Mouse (Mus musculus): Measurements from ENCODE around the gene S100a5. TPM values are rescaled to one million over a fixed set of nuclear protein-coding genes. Genes with fewer than 3 reads are reported as not detected.

S100a5 gene
- polyA plus RNA-seq, 1 experiment from 2014 or later: not detected

DNA sequence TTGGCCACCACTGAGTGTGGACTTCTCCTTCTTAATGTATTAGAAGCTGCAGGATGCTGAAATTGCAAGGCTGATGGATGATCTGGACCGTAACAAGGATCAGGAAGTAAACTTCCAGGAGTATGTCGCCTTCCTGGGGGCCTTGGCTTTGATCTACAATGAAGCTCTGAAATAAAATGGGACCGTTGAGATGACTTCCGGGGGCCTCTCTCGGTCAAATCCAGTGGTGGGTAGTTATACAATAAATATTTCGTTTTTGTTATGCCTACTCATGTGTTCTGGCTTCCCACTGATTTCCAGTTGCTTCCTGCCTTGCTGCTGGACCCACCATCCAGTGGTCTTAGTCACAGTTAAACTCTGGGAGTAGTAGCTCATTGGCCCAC is 5.8 kb downstream of the S100a5 start:
- no peak overlapping the region for H3K27ac ChIP-seq
- 0 out of 2 replicates have a peak, but pooled peaks cover 9% of the 10 kb centered on the region for H3K4me1 ChIP-seq
- no peaks in the 10 kb centered on the region for H3K36me3 ChIP-seq
- H3K9ac ChIP-seq: no peak overlapping the region
- ATAC-seq (ENCODE audit: low FRiP score, low read depth): no peak
- H3K4me3 ChIP-seq: no peak overlapping the region
- peaks cover 8% of the 10 kb centered on the region; the same call in 1 of the 2 replicates for H3K27me3 ChIP-seq (replicated peaks)
- H3K4me2 ChIP-seq (replicated peaks): no peak overlapping the region
- H3K9me3 ChIP-seq: no peaks in the 10 kb centered on the region
- 82% methylated on average over 6 of the region's 6 CpGs for WGBS

- H3K27ac ChIP-seq: no peak overlapping the region
- H3K9ac ChIP-seq: no peak overlapping the region
- H3K27me3 ChIP-seq (replicated peaks): peaks cover 8% of the 10 kb centered on the region; the same call in 1 of the 2 replicates
- 84% methylated on average over 11 of the region's 11 CpGs for WGBS
- H3K4me2 ChIP-seq (replicated peaks): no peak overlapping the region
- ATAC-seq (ENCODE audit: low FRiP score, low read depth): no peak
- H3K9me3 ChIP-seq: no peaks in the 10 kb centered on the region
- H3K4me1 ChIP-seq: 0 out of 2 replicates have a peak, but pooled peaks cover 9% of the 10 kb centered on the region
- H3K36me3 ChIP-seq: no peaks in the 10 kb centered on the region
- no peak overlapping the region for H3K4me3 ChIP-seq
Observed at GRCm38 (mm10) chr3:90614611-90615251, 6.4 kb downstream of the S100a5 start.

DNA sequence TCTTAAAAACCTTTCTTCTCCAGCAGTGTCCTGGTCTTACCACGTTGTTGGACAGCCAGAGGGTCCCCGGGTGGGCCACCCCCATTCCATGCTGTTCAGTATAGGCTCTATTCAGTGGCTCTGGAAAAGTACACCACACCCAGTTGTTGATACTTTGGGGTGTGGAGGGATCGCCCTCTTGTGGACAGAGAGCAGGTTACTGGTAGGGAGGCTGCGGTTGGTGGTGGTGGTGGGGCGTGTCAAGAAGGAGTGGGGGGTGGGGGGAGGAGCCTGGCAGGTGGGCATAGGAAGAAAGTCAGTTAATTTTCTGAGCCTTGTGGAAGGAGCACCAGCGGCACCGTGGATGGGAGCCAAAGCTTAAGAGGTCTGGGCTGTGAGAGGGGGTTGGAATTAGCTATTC is 7.1 kb downstream of the S100a5 start:
- no peak overlapping the region for H3K27ac ChIP-seq
- no peaks in the 10 kb centered on the region for H3K36me3 ChIP-seq
- ATAC-seq (ENCODE audit: low FRiP score, low read depth): no peak
- peaks cover 8% of the 10 kb centered on the region; the same call in 1 of the 2 replicates for H3K27me3 ChIP-seq (replicated peaks)
- 11% methylated on average over 7 of the region's 7 CpGs for WGBS
- no peaks in the 10 kb centered on the region for H3K9me3 ChIP-seq
- H3K4me2 ChIP-seq (replicated peaks): no peak overlapping the region
- H3K4me1 ChIP-seq: 0 out of 2 replicates have a peak, but pooled peaks cover 9% of the 10 kb centered on the region
- no peak overlapping the region for H3K4me3 ChIP-seq
- no peak overlapping the region for H3K9ac ChIP-seq

GRCm38 (mm10) chr3:90615911-90616310 is 7.6 kb downstream of the S100a5 start:
- Histone ChIP-seq H3K36me3 (no peaks in the 10 kb centered on the region), H3K27ac (no peak overlapping the region), H3K9ac (no peak overlapping the region), H3K9me3 (no peaks in the 10 kb centered on the region), H3K4me1 (0 out of 2 replicates have a peak, but pooled peaks cover 9% of the 10 kb centered on the region), H3K4me3 (no peak overlapping the region), H3K4me2 (replicated peaks) (no peak overlapping the region), H3K27me3 (replicated peaks) (peaks cover 8% of the 10 kb centered on the region; the same call in 1 of the 2 replicates)
- WGBS: 89% methylated on average over 1 of the region's 1 CpGs
- no peak for ATAC-seq (ENCODE audit: low FRiP score, low read depth)

GRCm38 (mm10) chr3:90617586-90617985 is 9.3 kb downstream of the S100a5 start:
- peaks cover 8% of the 10 kb centered on the region; the same call in 1 of the 2 replicates for H3K27me3 ChIP-seq (replicated peaks)
- H3K27ac ChIP-seq: no peak overlapping the region
- no peaks in the 10 kb centered on the region for H3K36me3 ChIP-seq
- H3K4me2 ChIP-seq (replicated peaks): no peak overlapping the region
- H3K4me1 ChIP-seq: 0 out of 2 replicates have a peak, but pooled peaks cover 9% of the 10 kb centered on the region
- WGBS: 17% methylated on average over 1 of the region's 1 CpGs
- no peak for ATAC-seq (ENCODE audit: low FRiP score, low read depth)
- H3K9me3 ChIP-seq: no peaks in the 10 kb centered on the region
- no peak overlapping the region for H3K4me3 ChIP-seq
- H3K9ac ChIP-seq: no peak overlapping the region

- H3K4me2 ChIP-seq (replicated peaks): no peak overlapping the region
- H3K4me1 ChIP-seq: peaks cover 13% of the 10 kb centered on the region
- no peaks in the 10 kb centered on the region for H3K36me3 ChIP-seq
- no peak for ATAC-seq (ENCODE audit: low FRiP score, low read depth)
- 63% methylated on average over 7 of the region's 7 CpGs for WGBS
- H3K27ac ChIP-seq: no peak overlapping the region
- H3K27me3 ChIP-seq (replicated peaks): no peaks in the 10 kb centered on the region
- no peak overlapping the region for H3K9ac ChIP-seq
- H3K9me3 ChIP-seq: no peaks in the 10 kb centered on the region
- no peak overlapping the region for H3K4me3 ChIP-seq
Observed at GRCm38 (mm10) chr3:90621552-90621951, 13.2 kb downstream of the S100a5 start.

- 9% methylated on average over 2 of the region's 2 CpGs for WGBS
- no peak overlapping the region for H3K4me3 ChIP-seq
- H3K27ac ChIP-seq: no peak overlapping the region
- no peaks in the 10 kb centered on the region for H3K27me3 ChIP-seq (replicated peaks)
- H3K9me3 ChIP-seq: no peaks in the 10 kb centered on the region
- no peak overlapping the region for H3K4me2 ChIP-seq (replicated peaks)
- H3K36me3 ChIP-seq: no peaks in the 10 kb centered on the region
- peaks cover 13% of the 10 kb centered on the region for H3K4me1 ChIP-seq
- no peak overlapping the region for H3K9ac ChIP-seq
- peak; percentile 61 for ATAC-seq (ENCODE audit: low FRiP score, low read depth)
Observed at GRCm38 (mm10) chr3:90623435-90624071, 15.2 kb downstream of the S100a5 start.

DNA sequence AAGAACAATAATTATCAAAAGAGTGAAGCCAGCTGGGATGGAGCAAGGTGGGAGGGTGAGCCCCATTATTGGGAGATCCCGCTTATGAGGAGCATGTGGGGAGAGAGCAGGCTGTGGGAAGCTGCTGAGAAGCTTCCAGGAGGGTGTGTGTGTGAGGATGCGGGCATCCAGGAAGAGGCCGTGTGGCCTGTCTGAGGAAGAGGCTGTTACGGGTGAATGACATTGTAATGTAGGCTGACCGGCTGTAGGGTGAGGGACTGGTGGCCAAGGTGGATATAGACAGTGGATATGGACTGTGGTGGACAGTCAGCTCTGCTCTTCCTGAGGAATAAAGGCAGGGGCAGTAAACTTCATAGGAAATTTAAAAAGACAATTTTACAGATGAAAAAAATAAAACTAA is 17.2 kb downstream of the S100a5 start:
- Histone ChIP-seq H3K27ac (no peak overlapping the region), H3K4me1 (peaks cover 13% of the 10 kb centered on the region), H3K4me3 (no peak overlapping the region), H3K9ac (no peak overlapping the region), H3K36me3 (no peaks in the 10 kb centered on the region), H3K4me2 (replicated peaks) (no peak overlapping the region), H3K9me3 (no peaks in the 10 kb centered on the region), H3K27me3 (replicated peaks) (no peaks in the 10 kb centered on the region)
- no peak for ATAC-seq (ENCODE audit: low FRiP score, low read depth)
- 79% methylated on average over 5 of the region's 5 CpGs for WGBS

- Histone ChIP-seq H3K9ac (no peak overlapping the region), H3K4me3 (no peak overlapping the region), H3K36me3 (no peaks in the 10 kb centered on the region), H3K27ac (no peak overlapping the region), H3K27me3 (replicated peaks) (no peaks in the 10 kb centered on the region), H3K4me1 (peaks cover 13% of the 10 kb centered on the region), H3K4me2 (replicated peaks) (no peak overlapping the region), H3K9me3 (no peaks in the 10 kb centered on the region)
- WGBS: 86% methylated on average over 9 of the region's 9 CpGs
- ATAC-seq (ENCODE audit: low FRiP score, low read depth): no peak
Observed at GRCm38 (mm10) chr3:90626266-90627021, 18.1 kb downstream of the S100a5 start.

- H3K36me3 ChIP-seq: no peaks in the 10 kb centered on the region
- no peaks in the 10 kb centered on the region for H3K27me3 ChIP-seq (replicated peaks)
- H3K27ac ChIP-seq: no peak overlapping the region
- no peaks in the 10 kb centered on the region for H3K9me3 ChIP-seq
- H3K4me2 ChIP-seq (replicated peaks): no peak overlapping the region
- ATAC-seq (ENCODE audit: low FRiP score, low read depth): no peak
- WGBS: 95% methylated on average over 5 of the region's 5 CpGs
- H3K4me3 ChIP-seq: no peak overlapping the region
- H3K4me1 ChIP-seq: peaks cover 13% of the 10 kb centered on the region
- H3K9ac ChIP-seq: no peak overlapping the region
Observed at GRCm38 (mm10) chr3:90627366-90627765, 19.0 kb downstream of the S100a5 start.

GRCm38 (mm10) chr3:90627807-90628206 is 19.5 kb downstream of the S100a5 start:
- H3K27ac ChIP-seq: no peak overlapping the region
- H3K4me1 ChIP-seq: peaks cover 13% of the 10 kb centered on the region
- no peaks in the 10 kb centered on the region for H3K9me3 ChIP-seq
- no peak overlapping the region for H3K9ac ChIP-seq
- no peak overlapping the region for H3K4me3 ChIP-seq
- ATAC-seq (ENCODE audit: low FRiP score, low read depth): no peak
- no peaks in the 10 kb centered on the region for H3K27me3 ChIP-seq (replicated peaks)
- no peak overlapping the region for H3K4me2 ChIP-seq (replicated peaks)
- no peaks in the 10 kb centered on the region for H3K36me3 ChIP-seq
- 60% methylated on average over 4 of the region's 4 CpGs for WGBS

GRCm38 (mm10) chr3:90629298-90629697 is 21.0 kb downstream of the S100a5 start:
- 84% methylated on average over 2 of the region's 2 CpGs for WGBS

More at GRCm38 (mm10) chr3:90629298-90629697, 21.0 kb downstream of the S100a5 start:
- no peaks in the 10 kb centered on the region for H3K27me3 ChIP-seq (replicated peaks)
- H3K4me2 ChIP-seq (replicated peaks): no peak overlapping the region
- H3K9ac ChIP-seq: no peak overlapping the region
- H3K4me1 ChIP-seq: 0 out of 2 replicates have a peak, but pooled peaks cover 1% of the 10 kb centered on the region
- no peak overlapping the region for H3K4me3 ChIP-seq
- no peak for ATAC-seq (ENCODE audit: low FRiP score, low read depth)
- H3K9me3 ChIP-seq: no peaks in the 10 kb centered on the region
- H3K27ac ChIP-seq: no peak overlapping the region
- no peaks in the 10 kb centered on the region for H3K36me3 ChIP-seq
